ENCODE assay signal across 9 mouse cellular contexts in the genomic region with DNA sequence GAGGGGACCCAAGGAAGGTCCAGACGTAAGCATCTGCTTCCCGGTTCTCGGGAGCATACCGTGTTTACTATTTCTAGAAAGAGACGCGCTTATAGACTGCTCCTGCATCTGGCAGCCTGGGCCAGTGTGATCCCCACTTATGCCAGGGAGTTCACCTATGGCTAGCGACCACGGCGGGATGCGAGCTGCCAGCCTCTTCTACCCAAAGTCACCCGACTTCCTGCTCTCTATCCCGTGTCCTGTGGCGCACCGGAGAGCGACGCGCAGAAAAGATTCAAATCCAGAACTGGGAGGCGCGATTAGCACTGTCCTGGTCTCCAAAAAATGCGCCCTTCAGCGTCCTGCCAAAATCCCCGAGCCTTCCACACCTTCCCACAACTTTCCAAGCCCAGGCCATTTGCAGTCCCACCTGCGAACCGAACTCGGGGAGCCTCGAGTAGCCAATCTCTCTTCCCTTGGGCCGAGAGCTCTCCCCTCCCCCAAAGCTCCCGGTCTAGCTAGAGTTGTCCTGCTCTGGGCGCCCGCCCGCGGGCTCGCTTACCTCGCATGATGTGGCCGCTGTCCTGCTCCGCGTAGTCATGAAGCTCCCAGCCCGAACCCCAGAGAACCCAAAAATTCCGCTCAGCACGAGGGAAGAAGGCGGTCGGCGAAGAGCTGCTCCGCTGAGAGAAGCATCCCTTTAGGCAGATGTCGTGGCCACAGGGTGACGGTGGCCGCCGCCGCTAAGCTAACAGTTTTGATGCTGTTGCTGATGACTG. TPM values are rescaled to one million over a fixed set of nuclear protein-coding genes. Genes with fewer than 3 reads are reported as not detected.
DNase-seq lines count a peak whose midpoint lies in the region; ATAC-seq lines count a peak whose summit lies in the region.
"Had no signal": no experiment of that assay in that cellular context is flagged by ENCODE, and none has a peak within 500 bp of the region (broad histone marks: within the 10 kb centered on the region; RNA-seq: fewer than 3 reads in every experiment).

No protein-coding gene starts in this region.

- ATAC-seq in forebrain, embryonic 12.5 days (ENCODE audit: low FRiP score): peak; percentile 67

- peaks cover 27% of the 10 kb centered on the region for H3K27me3 ChIP-seq in forebrain, embryonic 12.5 days

- peak; percentile 3 for DNase-seq in CD4-positive helper T cell, adult 2 months (ENCODE audit: low read depth, low spot score)
- DNase-seq in adrenal gland, postnatal 25 days: peak; percentile 51
- peak; percentile 44 for DNase-seq in heart, postnatal 4 days
- peak; percentile 34 to 38 for DNase-seq in layer of hippocampus, postnatal 36 days
- peak; percentile 33 for DNase-seq in lung, postnatal 10 days
- DNase-seq in right cerebral cortex, postnatal 25 days: peak; percentile 59
- DNase-seq in spleen, postnatal 14 days (ENCODE audit: low spot score in 2 of 2): no peak

- peak overlapping the region; percentile 87 for H3K4me2 ChIP-seq in forebrain, embryonic 12.5 days

- H3K36me3 ChIP-seq in forebrain, embryonic 12.5 days (replicated peaks): no peaks in the 10 kb centered on the region

- peak overlapping the region; percentile 56 for H3K4me3 ChIP-seq in forebrain, embryonic 12.5 days (replicated peaks)

- peak overlapping the region; percentile 71 for H3K9ac ChIP-seq in forebrain, embryonic 12.5 days

- WGBS in forebrain, embryonic 12.5 days: under 1% methylated on average over 49 of the region's 49 CpGs

- peak overlapping the region; percentile 73 for H3K27ac ChIP-seq in forebrain, embryonic 12.5 days

- peaks cover 31% of the 10 kb centered on the region for H3K4me1 ChIP-seq in forebrain, embryonic 12.5 days

- H3K9me3 ChIP-seq in forebrain, embryonic 12.5 days: no peaks in the 10 kb centered on the region

RNA-seq across cellular contexts. Expression of gene Rorb, which starts 0.8 kb away (rescaled TPM):
- 0.19 and 0.46 TPM in 2 replicates for total RNA-seq in adrenal gland, postnatal 25 days (2021)
- 7.1 and 7.8 TPM in 2 replicates for polyA plus RNA-seq in forebrain, embryonic 12.5 days (2016; fragmentation: Nextera tagmentation; extraction: Ambion mirVana)
- total RNA-seq in heart, postnatal 4 days (2021): under 1 TPM; 0.26 to 0.29 TPM
- 10 to 100 TPM; 18.7 to 20.8 TPM for total RNA-seq in layer of hippocampus, postnatal 36 days (2021)
- polyA plus RNA-seq: spleen, adult 2 months had no signal

Comparison
In these comparisons a context has a peak if more than half of its experiments do, and no peak if none do; other contexts are left out.
1. DNase-seq: peak in CD4-positive helper T cell, adult 2 months (single experiment), adrenal gland, postnatal 25 days (single experiment), heart, postnatal 4 days (single experiment), layer of hippocampus, postnatal 36 days (2 of 2), lung, postnatal 10 days (single experiment) and right cerebral cortex, postnatal 25 days (single experiment); none in spleen, postnatal 14 days (0 of 2).
2. RNA of gene Rorb, which starts 0.8 kb away (total RNA-seq): 18.7 to 20.8 TPM in layer of hippocampus, postnatal 36 days; 0.19 to 0.46 TPM in adrenal gland, postnatal 25 days and 0.26 to 0.29 TPM in heart, postnatal 4 days; every median in the first group is over 10 times any median in the second.